Mouse (Mus musculus) ES-E14 (cell line): ENCODE data around the gene Mtfmt.

Experiments used
- CHD2 ChIP-seq: IDR thresholded peaks from 2 replicates; pipeline ENCODE4 v1.6.1; 2014; ENCODE audit warnings: mild to moderate bottlenecking, low read depth, low read length, inconsistent platforms
- HCFC1 ChIP-seq: IDR thresholded peaks from 2 replicates; pipeline ENCODE4 v1.6.1; 2012; ENCODE audit warnings: low read length, inconsistent platforms, borderline replicate concordance; ENCODE audit not compliant: insufficient read depth
- MAFK ChIP-seq: IDR thresholded peaks from 2 replicates; pipeline ENCODE4 v1.6.1; 2014; ENCODE audit warnings: mild to moderate bottlenecking, low read depth, low read length, inconsistent platforms; ENCODE audit not compliant: insufficient read depth
- ZC3H11A ChIP-seq: IDR thresholded peaks from 2 replicates; pipeline ENCODE4 v1.6.1; 2012; ENCODE audit warnings: low read depth, mild to moderate bottlenecking, inconsistent platforms, low read length, borderline replicate concordance
- ZNF384 ChIP-seq: IDR thresholded peaks from 2 replicates; pipeline ENCODE4 v1.6.1; 2012; ENCODE audit warnings: low read depth, low read length, inconsistent platforms

- no peak for TF ChIP-seq ZC3H11A
- TF ChIP-seq CHD2, result no peak
- no peak for TF ChIP-seq ZNF384
- TF ChIP-seq HCFC1, result no peak
- no peak for TF ChIP-seq MAFK
Measured at GRCm38 (mm10) chr9:65392638-65393364, 42.8 kb upstream of the Mtfmt start.
